Mouse (Mus musculus): Measurements from ENCODE around the gene Tmigd3.

DNA sequence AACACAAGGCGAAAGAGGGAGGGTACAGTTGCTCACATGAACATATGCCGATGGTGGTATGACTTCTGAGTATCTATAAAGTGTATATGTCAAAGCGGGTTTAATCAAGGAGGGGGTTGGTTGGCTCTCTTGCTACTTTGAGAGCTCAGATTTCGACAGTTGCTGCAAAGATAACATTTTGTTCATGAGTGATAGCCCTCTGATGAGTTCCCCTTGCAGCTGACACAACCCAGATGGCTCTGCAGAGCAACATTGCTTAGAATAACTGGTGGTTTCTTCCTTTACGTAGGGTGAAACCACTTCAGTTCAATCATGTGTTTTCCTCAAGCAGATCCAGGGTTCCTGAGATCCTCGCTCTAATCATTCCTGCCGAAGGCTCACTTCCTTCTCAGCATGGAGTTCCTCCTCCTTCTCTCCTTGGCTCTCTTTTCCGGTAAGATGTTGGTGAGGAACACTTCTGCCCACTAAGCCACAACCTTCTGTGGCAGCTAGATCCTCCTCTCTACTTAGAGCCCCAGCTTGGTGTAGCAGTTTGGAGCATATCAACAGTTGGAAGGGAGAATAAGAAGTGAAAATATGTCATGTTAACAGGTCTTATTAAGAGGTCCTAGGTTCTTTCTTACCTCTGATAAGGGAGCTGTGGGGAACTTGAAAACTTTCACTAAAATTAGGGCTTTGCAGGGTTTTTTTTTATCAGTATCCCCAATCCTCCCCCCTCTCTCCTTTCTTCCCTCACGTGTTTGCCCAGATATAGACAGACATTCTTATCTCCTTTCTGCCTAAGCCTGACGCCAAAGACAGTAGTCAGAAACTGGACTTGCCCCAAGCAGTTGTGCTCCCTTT is 43.4 kb downstream of the Tmigd3 start:
- TF ChIP-seq CTCF (IDR thresholded peaks at IDR 0.05; ENCODE audit: control insufficient read depth, insufficient read depth, insufficient read length) = no peak
- TF ChIP-seq MAX (IDR thresholded peaks at IDR 0.05) = no peak
- no peak for TF ChIP-seq FOSL1 (IDR thresholded peaks at IDR 0.05; ENCODE audit: insufficient read depth, low read length, poor library complexity, severe bottlenecking)
- no peak for TF ChIP-seq CEBPB (IDR thresholded peaks at IDR 0.05; ENCODE audit: low read depth)
- TF ChIP-seq MYOD1 (IDR thresholded peaks at IDR 0.05; ENCODE audit: control insufficient read depth, insufficient read length, low read depth) = no peak
- TF ChIP-seq USF1 (IDR thresholded peaks at IDR 0.05; ENCODE audit: low read depth) = no peak
- no peak for TF ChIP-seq MYOG (IDR thresholded peaks at IDR 0.05; ENCODE audit: control insufficient read depth, extremely low read depth, insufficient read length)
